Mouse (Mus musculus): ENCODE measurements at regions not wholly inside any gene's neighbourhood (a gene's known extent, or its start where the extent isn't known, plus 50 kb on each side); places are given as distances from the start of the nearest gene placed in this dataset.

DNA sequence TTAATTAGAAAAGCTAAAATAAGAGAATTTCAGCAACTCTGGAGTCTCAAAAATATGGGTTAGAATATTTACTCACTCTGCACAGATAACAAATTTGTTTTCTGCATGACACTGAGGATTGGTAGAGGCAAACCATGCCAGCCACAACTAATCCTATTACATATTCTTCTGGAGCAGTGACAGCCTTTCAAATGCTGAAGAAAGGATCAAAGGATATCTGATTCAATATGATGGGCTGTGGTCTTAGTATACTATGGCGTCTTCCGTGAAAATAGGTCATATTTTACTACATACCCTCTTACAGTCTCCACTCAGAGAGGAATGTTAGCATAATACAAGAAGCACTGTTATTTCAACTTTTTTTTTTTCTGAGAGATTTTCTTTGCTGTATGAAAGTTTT is 1375.1 kb upstream of the Zeb2 start:
- no peak for ATAC-seq (replicated peaks; ENCODE audit: poor library complexity, severe bottlenecking)

DNA sequence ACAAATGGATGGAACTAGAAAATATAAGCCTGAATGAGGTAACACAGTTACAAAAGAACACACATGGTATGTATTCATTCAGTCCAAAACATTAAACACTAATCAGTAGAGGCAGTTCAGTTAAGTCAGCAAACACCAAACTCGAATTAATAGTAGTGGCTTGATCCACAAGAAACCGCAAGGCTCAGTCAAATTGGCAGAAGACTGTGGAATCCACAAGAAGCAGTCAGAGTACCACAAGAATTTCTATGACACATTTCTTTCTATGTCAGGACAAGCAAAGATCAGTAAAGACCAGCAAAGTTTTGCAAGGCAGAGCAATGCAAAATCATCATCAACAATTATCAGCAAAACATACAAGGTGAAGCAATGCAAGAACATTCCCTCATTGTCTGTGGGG is 1373.9 kb upstream of the Zeb2 start:
- ATAC-seq (replicated peaks; ENCODE audit: poor library complexity, severe bottlenecking) = no peak

DNA sequence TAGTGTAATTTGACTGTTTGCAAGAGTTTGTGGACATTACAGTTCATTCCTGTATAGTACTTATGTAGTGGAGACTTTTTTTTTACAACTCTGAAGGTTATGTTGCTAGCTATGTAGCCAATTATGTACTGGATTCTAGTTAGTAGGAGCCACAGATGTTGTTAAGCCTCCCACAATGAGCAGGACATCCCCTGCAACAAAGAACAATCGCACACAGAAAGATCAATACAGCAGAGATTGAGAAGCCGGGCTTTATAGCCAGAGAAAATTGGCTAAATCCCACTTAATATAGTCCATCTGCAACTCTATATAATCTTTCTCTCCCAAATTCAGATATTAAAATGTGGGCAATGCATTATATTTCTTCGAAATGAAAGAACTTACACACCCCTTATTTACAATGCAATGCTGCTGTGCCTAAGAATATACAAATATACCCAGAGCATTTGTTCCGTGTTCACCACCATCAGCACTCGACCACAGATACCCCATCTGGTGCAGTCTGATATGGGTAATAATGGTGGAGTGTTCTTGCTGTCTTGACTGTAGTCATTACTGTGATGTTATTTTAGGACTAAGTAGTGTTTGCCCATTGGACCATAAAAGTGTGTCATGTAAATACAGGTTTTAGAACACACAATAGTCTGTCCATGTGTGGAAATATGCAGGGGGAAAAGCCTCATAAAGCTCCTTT is 1351.9 kb upstream of the Zeb2 start:
- ATAC-seq (replicated peaks; ENCODE audit: poor library complexity, severe bottlenecking) = no peak

DNA sequence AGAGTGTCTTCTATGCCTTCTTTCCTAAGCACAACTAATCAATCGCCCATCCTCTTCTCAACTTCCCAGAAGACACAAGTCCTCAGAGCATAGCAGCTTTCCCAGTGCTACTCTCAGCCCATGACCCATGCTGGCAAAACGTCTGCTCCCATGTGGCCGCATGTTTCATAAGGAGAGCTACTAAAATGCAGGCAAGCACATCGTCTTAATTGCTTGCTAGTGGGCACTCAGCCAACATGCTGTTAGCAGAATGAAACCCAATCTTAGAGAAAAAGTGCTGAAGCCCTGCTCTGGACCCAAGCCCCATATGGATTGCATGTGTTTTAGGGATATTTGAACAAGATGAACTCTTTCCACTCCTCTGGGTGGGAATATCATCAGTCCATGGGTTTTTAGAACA is 1348.2 kb upstream of the Zeb2 start:
- ATAC-seq (replicated peaks; ENCODE audit: poor library complexity, severe bottlenecking) = no peak

GRCm38 (mm10) chr2:46464913-46465312 is 1347.7 kb upstream of the Zeb2 start:
- no peak for ATAC-seq (replicated peaks; ENCODE audit: poor library complexity, severe bottlenecking)

GRCm38 (mm10) chr2:46462670-46463069 is 1345.5 kb upstream of the Zeb2 start:
- ATAC-seq (replicated peaks; ENCODE audit: poor library complexity, severe bottlenecking) = no peak

DNA sequence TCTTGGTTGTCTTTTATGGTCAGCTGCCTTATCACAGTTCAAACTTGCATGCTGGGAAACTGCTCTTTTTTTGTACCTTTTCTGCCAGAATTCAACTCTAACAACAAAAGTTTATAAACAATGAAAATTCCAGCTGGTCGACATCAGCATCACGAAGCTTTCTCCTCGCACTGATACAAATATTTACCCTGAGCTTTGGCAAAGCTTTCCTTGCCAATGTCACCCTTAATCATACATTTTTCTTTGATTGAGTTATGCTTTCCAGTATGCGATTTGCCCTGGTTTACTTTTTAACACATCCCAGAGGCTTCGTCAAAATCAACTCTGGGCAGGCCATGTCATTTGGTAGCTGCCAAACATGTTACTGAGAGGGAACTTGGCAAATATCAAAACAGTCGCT is 1333.5 kb upstream of the Zeb2 start:
- no peak for ATAC-seq (replicated peaks; ENCODE audit: poor library complexity, severe bottlenecking)

GRCm38 (mm10) chr2:46445306-46445705 is 1328.1 kb upstream of the Zeb2 start:
- ATAC-seq (replicated peaks; ENCODE audit: poor library complexity, severe bottlenecking) = no peak

DNA sequence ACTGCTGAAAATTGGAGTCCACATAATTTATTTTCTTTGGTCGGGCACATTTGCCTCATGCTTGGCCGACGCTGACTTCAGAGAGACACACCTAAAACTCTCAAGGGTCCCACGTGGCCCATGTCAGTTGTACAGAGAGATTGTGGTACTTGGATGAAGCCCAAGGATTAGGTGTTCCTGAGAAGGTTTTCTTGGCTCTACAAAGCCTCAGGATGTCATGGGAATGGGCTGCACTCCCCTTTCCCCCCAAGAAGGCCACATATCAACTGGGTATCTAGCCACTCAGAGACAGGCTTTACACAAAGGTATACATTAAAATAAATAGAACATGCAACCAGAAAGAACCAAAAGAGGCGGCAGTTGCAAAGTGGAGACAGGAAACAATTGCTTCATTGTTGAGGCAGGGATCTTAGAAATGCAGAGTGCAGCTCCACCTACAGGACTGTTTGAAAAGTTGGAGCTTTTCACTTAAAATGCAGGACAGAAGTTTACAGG is 1326.5 kb upstream of the Zeb2 start:
- peak; percentile 83 for ATAC-seq (replicated peaks; ENCODE audit: poor library complexity, severe bottlenecking)

DNA sequence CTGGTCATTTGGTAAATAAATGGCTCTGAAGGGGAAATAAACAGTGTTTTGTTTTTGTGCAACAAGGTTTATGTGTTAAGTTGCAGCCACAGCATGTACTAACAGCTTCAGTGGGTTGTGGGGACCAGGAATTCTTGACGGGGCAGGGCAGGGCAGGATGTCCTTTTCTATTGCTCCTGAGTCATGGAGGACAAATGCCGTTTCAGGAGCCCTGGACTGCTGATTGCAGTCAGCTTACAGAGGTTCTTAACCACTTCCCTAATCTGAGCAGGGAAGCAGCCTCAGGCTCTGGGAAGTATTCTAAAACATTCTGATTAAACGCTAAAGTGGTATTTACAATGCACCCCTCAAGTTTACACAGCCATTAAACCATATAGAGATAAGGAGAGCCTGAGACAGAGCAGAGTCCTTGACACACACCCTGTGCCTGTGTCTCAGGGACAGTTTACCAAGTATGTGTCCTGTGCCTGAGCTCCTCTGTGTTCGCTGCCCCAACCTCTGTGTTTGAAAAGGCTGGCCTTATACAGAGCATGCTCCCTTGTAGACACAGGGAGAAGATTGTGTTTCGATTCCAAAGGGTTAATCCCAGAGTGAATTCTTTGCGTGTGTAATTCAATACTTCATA is 1326.0 kb upstream of the Zeb2 start:
- peak; percentile 93 for ATAC-seq (replicated peaks; ENCODE audit: poor library complexity, severe bottlenecking)

GRCm38 (mm10) chr2:46442576-46442975 is 1325.4 kb upstream of the Zeb2 start:
- ATAC-seq (replicated peaks; ENCODE audit: poor library complexity, severe bottlenecking) = no peak

DNA sequence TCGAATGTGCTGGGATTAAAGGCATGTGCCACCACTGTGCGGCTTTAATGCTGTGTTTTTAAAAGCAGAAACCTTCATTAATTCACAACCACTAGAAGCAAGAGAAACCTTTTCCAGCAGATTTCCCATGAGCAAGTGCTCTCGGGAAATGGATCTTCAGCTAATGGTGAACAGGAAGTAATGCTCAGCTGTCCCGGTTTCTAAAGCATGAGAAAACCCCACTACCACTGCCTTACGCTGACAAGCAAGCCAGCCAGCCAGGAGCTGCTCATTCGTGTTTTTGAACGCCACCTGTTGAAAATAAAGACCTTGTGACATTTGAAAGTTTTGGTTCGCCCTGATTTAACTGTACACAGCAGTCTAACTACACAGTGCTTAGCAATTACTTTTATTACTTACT is 1324.7 kb upstream of the Zeb2 start:
- no peak for ATAC-seq (replicated peaks; ENCODE audit: poor library complexity, severe bottlenecking)

GRCm38 (mm10) chr2:46441348-46441747 is 1324.2 kb upstream of the Zeb2 start:
- ATAC-seq (replicated peaks; ENCODE audit: poor library complexity, severe bottlenecking) = no peak

DNA sequence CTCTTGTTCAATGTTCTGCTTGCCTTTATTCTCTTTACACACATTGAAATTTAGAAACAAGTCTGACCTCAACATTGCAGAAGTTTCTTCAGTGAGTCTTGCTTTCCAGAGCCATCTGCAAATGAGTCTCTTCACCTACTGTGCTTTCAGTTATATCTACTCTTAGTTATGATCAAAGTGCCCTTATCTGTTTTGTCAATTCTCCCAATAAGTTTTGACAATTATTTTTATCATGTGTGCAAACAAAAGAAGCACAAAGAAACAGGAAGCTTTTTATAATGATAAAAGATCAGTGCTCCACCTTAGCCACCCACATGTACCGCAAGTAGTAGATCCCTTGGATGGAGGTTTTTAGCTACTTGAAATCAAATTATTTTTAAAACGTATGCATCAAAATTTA is 1322.8 kb upstream of the Zeb2 start:
- no peak for ATAC-seq (replicated peaks; ENCODE audit: poor library complexity, severe bottlenecking)

DNA sequence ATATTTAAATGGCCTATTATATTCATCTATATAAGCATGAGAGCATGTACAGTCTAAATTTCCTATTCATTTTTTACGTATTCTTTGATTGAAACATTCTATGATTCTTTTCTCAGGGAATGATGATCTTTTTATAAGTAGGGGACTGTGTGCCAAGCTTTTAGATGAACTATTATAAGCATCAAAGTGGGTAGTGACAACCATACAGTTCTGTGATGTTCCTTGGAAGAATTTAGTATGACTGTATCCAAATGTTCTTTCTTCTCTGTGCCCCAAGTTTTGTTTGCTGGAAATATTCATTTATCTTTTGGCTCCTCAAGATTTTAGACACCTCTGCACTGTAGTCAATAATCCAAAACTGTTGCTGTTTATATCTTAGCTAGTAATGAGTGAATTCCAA is 1301.1 kb upstream of the Zeb2 start:
- no peak for ATAC-seq (replicated peaks; ENCODE audit: poor library complexity, severe bottlenecking)

DNA sequence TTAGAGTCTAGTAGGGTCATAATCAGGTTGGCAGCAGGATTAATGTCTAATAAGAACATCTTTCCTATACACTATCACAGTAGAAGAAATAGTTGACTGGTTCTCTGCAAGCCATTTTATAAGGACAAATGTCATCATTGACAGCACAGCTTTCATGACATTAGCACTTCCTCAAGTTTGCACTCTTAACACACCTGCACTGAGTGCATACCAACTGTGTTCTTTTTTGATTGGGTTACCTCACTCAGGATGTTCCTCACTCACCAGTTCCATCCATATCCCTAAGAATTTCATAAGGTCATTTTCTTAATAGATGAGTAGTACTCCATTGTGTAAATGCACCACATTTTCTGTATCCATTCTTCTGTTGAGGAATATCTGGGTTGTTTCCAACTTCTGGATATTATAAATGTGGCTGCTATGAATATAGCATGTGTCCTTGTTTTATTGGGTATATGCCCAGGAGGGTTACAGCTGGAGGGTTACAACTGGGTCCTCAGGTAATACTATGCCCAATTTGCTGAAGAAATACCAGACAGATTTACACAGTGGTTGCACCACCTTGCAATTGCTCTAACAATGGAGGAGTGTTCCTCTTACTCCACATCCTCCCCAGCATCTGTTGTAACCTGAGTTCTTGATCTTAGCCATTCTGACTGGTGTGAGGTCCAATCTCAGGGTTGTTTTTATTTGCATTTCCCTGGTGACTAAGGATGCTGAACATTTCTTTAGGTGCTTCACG is 1285.3 kb upstream of the Zeb2 start:
- no peak for ATAC-seq (replicated peaks; ENCODE audit: poor library complexity, severe bottlenecking)

- no peak for ATAC-seq (replicated peaks; ENCODE audit: poor library complexity, severe bottlenecking)
These were observed 1277.0 kb upstream of the Zeb2 start for GRCm38 (mm10) chr2:46394161-46394560.

DNA sequence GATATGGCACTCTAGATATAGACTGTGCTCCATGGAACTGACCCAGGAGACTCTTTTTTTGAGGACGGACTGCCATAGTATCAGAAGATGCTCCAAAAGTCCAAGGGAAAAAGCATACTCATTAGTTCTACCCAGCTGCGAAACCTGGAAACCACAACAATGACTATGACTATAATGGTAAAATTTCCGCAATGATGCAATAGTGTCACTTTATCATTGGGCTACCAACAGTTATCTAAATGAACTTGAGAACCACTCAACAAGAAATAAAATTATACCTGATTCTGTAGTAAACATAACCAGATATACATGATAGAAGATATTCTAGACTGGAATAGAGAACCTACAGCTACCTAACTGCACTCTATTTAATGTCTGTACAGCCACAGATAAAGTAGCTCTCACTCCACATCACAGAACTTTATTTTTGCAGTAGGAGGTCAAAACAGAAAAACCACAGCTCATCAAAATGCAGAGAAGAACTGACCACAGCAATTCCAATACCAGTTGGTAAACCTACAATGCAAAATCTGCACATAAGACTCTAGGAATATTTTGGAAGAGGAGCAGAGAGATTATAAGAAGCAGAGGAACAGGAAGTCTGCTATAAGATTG is 1255.8 kb upstream of the Zeb2 start:
- peak; percentile 29 for ATAC-seq (replicated peaks; ENCODE audit: poor library complexity, severe bottlenecking)

DNA sequence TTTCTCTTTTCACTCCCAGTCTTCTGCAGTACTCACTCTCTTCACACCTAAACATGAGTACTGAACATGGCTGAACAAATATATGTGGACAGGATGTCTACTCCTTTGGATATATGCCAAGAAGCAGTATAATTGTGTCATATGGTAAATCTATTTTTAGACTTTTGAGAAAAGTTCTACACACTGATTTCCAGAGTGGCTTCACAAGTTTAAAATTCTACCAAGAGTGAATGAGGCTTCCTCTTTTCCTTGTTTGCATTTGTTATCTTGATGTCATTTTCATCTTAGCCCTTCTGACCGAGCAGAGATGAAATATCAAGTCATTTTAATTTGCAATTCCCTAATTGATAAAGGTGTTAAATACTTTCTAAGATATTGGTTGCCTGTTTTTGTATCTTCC is 1254.6 kb upstream of the Zeb2 start:
- ATAC-seq (replicated peaks; ENCODE audit: poor library complexity, severe bottlenecking) = peak; percentile 8; the same call in 1 of the 2 replicates

DNA sequence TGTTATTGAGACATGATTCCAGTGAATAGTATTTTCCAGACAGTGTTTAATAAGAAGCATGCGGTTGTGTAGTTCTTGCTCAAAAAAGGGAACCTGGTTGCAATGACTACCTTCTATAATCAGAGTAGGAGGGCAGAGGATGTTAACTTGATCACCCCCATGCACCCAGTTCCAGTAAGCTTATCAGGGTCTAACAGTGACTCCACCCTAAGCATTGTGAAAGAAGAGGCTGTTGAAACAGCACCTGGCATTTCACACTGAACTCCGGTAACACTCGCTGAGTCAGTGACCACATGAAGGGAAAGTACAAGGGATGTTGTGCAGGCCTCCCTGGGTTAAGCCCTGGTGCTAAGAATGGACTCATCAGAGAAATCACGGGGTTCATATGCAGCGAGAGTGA is 1253.8 kb upstream of the Zeb2 start:
- ATAC-seq (replicated peaks; ENCODE audit: poor library complexity, severe bottlenecking) = peak; percentile 94

GRCm38 (mm10) chr2:46368882-46369281 is 1251.7 kb upstream of the Zeb2 start:
- no peak for ATAC-seq (replicated peaks; ENCODE audit: poor library complexity, severe bottlenecking)

All from granulocyte monocyte progenitor cell, adult 5-6 weeks (primary cell).